Mouse (Mus musculus) embryonic fibroblast, embryonic 13.5 days (primary cell): ENCODE measurements around the gene Zdhhc20. TPM values are rescaled to one million over a fixed set of nuclear protein-coding genes. Genes with fewer than 3 reads are reported as not detected.
A peak's percentile ranks its signal among the peaks of the same experiment; 100 is the strongest.
"Not testable (repeated sequence)": the region's sequence is repeated elsewhere in the genome, so short reads cannot be mapped to it uniquely, and the experiment has no call there.

Source experiments
- H3K27ac ChIP-seq: 2 replicates; pipeline ENCODE4 v1.5.1; 2012; ENCODE audit warnings: low read length, control low read depth, inconsistent platforms; ENCODE audit not compliant: insufficient read depth
- H3K4me1 ChIP-seq: 2 replicates; pipeline ENCODE4 v1.6.1; 2011; ENCODE audit warnings: low read length; ENCODE audit not compliant: control insufficient read depth, insufficient read depth
- H3K4me3 ChIP-seq: 2 replicates; pipeline ENCODE4 v1.5.1; 2011; ENCODE audit warnings: mild to moderate bottlenecking, control low read depth, low read length; ENCODE audit not compliant: insufficient read depth
- CTCF ChIP-seq: IDR thresholded peaks from 2 replicates; pipeline ENCODE4 v1.5.1; 2011; ENCODE audit warnings: mild to moderate bottlenecking, control low read depth, low read length, moderate library complexity, borderline replicate concordance; ENCODE audit not compliant: insufficient read depth
- POLR2A ChIP-seq: IDR thresholded peaks from 2 replicates; pipeline ENCODE4 v1.6.1; 2011; ENCODE audit warnings: low read depth, mild to moderate bottlenecking, control low read depth, low read length, moderate library complexity
- polyA plus RNA-seq: library from polyadenylated mRNA; stranded (reverse); fragments of >200 nt; gene quantifications from 2 replicates; pipeline ENCODE4 v1.2.4, GENCODE M21; 2011; ENCODE audit warnings: low read depth; ENCODE audit not compliant: missing spikeins, insufficient read length

Gene Zdhhc20
- polyA plus RNA-seq: 75.6 and 83.8 TPM in 2 replicates

DNA sequence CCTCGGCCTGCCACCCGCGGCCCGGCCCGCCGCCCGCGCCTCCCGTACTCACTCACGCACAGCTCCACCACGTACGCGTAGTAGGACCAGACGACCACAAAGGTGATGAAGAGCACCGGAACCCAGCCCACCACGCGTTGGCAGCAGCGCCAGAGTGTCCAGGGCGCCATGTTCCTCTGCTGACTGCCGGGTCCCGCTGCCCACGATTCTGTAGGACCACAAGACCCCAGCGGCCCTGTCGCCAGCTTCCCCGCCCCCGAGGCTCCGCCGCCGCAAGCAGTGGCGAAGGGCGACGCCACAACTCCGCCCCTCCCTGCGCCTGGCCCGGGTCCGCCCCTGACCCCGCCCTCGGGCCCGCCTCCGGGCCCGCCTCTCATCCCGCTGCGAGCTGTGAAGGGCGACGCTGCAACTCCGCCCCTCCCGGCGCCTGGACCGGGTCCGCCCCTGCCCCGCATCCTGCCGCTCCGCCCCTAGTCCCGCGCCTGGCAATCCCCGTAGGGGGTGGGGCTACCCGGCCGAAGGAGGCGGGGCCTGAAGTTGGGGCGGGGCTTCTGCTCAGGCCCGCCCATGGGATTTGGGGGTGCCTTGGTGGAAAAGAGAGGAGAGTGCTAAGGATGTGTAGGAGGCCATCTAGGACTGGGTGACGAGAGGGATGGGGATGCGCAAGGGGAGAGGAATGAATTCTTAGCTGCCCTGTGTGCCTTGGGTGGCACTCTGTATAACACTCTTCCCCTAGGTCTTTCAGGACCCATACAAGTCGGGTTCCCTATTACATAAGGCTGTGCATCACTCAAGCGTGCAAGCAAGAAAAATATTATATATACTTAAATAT lies at the start of gene Zdhhc20:
Zdhhc20 (minus strand) TSS at position 266 of the 832 bp plus-strand sequence.
- Histone ChIP-seq H3K4me3 (peak within 1 kb of the TSS; percentile 94), H3K27ac (peak within 1 kb of the TSS; percentile 44), H3K4me1 (peaks cover 7% of the 10 kb centered on the region)
- TF ChIP-seq POLR2A (peak; percentile 91), CTCF (no peak)

GRCm38 (mm10) chr14:57937297-57937696 lies 47.2 kb upstream of the Zdhhc20 start:
- Histone ChIP-seq H3K4me1 (no peaks in the 10 kb centered on the region), H3K4me3 (no peak overlapping the region), H3K27ac (no peak overlapping the region)
- TF ChIP-seq POLR2A (no peak), CTCF (no peak)

GRCm38 (mm10) chr14:57934666-57935065 lies 44.6 kb upstream of the Zdhhc20 start:
- no peak overlapping the region for H3K27ac ChIP-seq
- TF ChIP-seq CTCF (no peak), POLR2A (no peak)
- no peaks in the 10 kb centered on the region for H3K4me1 ChIP-seq
- H3K4me3 ChIP-seq: no peak overlapping the region

- TF ChIP-seq POLR2A (no peak), CTCF (no peak)
Observed at GRCm38 (mm10) chr14:57933608-57934007, 43.5 kb upstream of the Zdhhc20 start.

DNA sequence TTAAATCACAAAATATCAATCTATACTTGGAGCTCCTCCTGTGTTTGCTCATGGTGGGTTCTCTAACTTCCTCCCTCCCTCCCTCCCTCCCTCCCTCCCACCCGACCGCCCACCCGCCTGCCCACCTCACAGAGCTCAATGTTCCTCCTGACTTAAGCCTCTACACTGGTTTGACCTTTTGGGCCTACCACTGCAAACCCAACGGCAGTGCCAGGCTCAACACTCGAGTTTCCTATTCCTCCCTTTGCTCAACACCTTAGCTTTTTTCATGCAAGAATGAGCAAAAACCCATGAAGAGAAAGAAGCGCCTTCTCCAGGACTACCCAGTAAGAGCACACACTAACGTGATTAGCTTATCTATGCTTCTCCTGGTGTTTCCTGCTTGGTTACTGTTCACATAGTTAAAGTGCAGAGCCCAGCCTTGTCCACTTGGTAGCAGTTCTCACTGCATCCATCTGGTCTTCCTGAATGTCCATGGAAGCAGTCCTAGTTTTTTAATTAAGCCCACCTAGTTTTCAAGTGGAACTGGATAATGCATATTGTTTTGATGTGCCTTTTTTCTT lies 42.9 kb upstream of the Zdhhc20 start:
- no peak overlapping the region for H3K27ac ChIP-seq
- no peak for TF ChIP-seq POLR2A
- TF ChIP-seq CTCF: no peak
- H3K4me1 ChIP-seq: no peaks in the 10 kb centered on the region
- H3K4me3 ChIP-seq: no peak overlapping the region

More at GRCm38 (mm10) chr14:57933608-57934007, 43.5 kb upstream of the Zdhhc20 start:
- Histone ChIP-seq H3K4me1 (no peaks in the 10 kb centered on the region), H3K27ac (no peak overlapping the region), H3K4me3 (no peak overlapping the region)

DNA sequence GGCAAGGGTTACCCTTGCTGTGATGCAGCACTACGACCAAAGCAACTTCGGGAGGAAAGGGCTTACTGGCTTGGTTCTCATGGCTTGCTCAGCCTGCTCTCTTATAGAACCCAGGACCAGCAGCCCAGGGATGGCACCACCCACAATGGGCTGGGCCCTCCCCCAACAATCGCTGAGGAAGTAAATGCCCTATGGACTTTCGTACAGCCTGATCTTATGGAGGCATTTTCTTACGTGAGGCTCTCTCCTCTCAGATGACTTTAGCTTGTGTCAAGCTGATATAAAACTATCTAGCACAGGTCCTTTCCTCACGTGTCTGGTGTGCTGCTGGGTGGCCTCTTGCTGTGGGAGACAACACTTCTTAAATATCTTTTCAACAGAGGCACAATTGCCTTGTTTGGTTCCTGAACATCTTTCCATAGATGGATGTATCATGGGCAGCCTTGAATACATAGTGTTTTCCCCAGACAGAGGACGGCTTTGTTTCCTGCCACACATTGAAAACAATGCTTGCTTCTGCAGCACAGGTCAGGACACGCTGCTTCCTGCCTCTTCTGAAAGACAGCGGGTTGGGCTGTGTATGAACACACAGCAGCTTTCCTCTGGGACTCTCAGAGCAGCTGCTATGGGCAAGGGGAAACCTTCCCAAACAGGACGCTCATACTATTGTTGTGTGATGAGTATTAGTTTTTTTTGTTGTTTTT lies 31.5 kb upstream of the Zdhhc20 start:
- H3K27ac ChIP-seq: no peak overlapping the region
- H3K4me3 ChIP-seq: no peak overlapping the region
- no peaks in the 10 kb centered on the region for H3K4me1 ChIP-seq
- TF ChIP-seq CTCF (no peak), POLR2A (no peak)

DNA sequence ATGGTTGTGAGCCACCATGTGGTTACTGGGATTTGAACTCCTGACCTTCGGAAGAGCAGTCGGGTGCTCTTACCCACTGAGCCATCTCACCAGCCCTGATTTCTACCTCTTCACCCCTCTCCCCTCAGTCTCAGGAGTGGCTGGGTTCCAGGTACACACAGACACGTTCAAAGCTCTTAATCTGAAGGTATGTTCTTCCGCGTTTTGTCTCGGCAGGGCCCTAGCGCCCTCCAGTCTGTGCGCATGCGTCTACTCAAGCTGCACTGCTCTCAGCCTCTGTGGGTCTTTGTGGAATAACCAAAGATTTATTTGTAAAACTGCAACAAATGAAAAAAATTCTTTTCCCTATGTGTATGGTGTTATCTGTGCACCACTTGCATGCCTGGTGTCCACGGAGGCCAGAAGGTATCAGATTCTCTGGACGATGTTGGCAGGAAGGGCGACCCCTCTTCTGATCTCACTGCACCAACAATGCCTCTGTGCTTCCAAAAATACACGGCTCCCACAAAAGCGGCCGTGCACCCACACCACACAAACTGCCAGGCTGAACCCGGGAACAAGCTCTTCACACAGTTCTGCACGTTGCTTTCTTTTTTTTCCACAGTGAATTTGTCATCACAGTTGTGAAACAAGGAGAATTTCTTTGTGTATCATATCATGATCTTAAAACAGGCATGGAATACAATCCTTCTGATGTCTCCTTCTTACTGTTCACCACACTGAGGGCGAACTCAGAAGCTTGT lies 30.7 kb upstream of the Zdhhc20 start:
- no peaks in the 10 kb centered on the region for H3K4me1 ChIP-seq
- no peak overlapping the region for H3K27ac ChIP-seq
- no peak overlapping the region for H3K4me3 ChIP-seq
- TF ChIP-seq POLR2A (no peak), CTCF (no peak)

DNA sequence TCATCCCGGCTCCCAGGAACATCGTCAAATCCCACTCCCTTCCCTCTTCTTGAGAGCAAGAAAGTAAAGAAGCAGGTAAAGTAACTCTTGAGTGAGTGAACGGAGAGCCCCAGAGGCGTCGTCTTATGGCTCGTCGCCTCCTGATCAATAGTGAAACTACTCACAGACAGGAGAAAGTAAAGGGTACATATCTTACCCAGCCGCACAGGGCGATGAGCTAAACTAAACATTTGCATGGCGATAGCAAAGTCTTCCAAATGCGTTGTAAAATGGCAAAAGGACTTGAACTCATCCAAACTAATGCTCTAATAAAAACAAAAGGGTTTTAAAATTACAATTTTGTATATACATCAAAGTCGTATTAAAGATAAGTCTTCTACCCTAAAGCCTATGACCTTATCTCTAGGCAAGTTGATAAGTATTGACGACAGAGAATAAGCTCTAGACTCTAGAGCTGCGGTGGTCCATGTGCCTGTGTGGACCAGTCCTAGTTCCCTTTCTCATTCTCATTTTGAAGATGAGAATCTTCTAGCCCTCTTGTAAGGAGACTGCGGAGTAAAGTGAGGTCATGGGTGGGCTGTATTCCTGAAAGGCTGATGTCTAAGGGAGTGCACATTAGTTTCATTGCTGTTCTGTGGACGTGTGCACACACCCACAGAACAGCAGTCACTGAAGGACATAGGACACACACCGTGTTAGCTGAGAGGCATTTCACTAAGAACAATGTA lies 29.2 kb upstream of the Zdhhc20 start:
- no peak overlapping the region for H3K27ac ChIP-seq
- no peak for TF ChIP-seq CTCF
- no peak for TF ChIP-seq POLR2A
- no peak overlapping the region for H3K4me3 ChIP-seq

DNA sequence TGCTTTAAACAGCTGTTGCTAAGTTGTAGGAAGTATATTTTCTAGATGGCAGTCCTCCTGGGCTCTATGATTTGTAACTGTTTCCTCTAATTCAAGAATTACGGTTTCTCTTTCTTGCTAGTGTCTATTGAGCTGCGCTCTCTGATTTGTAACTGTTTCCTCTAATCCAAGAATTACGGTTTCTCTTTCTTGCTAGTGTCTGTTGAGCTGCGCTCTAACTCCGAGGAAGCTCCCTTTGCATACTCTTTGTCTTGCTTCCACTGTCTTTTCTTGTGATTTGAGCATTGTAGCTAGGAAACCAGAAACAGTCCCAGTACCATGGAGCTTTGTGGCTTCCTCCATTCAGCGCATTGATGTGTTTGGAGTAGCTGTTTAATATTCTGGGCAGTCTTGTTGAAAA lies 25.3 kb upstream of the Zdhhc20 start:
- H3K27ac ChIP-seq: no peak overlapping the region
- H3K4me3 ChIP-seq: no peak overlapping the region
- H3K4me1 ChIP-seq: no peaks in the 10 kb centered on the region
- TF ChIP-seq CTCF (no peak), POLR2A (no peak)

More for the DNA sequence above, 29.2 kb upstream of the Zdhhc20 start:
- no peaks in the 10 kb centered on the region for H3K4me1 ChIP-seq

DNA sequence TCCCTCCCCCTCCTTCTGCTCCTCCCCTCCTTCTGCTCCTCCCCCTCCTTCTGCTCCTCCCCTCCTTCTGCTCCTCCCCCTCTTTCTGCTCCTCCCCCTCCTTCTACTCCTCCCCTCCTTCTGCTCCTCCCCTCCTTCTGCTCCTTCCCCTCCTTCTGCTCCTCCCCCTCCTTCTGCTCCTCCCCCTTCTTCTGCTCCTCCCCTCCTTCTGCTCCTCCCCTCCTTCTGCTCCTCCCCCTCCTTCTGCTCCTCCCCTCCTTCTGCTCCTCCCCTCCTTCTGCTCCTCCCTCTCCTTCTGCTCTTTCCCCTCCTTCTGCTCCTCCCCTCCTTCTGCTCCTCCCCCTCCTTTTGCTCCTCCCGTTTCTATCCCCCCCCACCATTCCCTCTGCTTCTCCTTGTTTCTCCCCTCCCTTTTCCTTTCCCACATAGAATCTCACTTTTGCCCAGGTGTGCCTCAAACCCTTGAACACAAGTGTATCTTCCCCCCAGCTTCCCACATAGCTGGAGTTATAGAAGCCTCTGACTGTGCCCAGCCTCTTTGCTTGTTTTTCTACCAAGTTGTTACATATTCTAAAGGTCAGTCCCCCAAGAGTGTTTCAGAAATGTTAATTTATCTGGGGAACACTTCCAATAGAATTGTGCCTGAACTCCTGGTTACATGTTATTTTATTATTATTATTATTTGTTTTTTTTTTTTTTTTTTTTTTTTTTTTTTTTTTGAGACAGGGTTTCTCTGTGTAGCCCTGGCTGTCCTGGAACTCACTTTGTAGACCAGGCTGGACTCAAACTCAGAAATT lies 22.3 kb upstream of the Zdhhc20 start:
- not testable (repeated sequence) for H3K4me3 ChIP-seq, H3K27ac ChIP-seq, H3K4me1 ChIP-seq

DNA sequence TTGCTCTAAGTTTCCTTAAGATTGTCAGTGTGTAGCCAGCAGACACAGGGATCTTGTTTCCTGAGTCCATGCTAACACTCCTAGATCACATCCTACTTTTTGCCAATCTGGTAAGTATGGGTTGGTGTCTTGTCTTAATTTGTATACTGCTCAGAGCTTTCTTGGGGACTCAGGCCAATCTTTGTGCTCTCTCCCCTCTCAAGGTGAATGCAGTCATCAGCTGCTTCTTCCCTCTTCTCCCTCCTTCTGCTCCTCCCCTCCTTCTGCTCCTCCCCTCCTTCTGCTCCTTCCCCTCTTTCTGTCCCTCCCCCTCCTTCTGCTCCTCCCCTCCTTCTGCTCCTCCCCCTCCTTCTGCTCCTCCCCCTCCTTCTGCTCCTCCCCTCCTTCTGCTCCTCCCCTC lies 21.7 kb upstream of the Zdhhc20 start:
- not testable (repeated sequence) for H3K27ac ChIP-seq, H3K4me3 ChIP-seq, H3K4me1 ChIP-seq
